Mouse (Mus musculus): ENCODE measurements at regions not wholly inside any gene's neighbourhood (a gene's known extent, or its start where the extent isn't known, plus 50 kb on each side); places are given as distances from the start of the nearest gene placed in this dataset.

DNA sequence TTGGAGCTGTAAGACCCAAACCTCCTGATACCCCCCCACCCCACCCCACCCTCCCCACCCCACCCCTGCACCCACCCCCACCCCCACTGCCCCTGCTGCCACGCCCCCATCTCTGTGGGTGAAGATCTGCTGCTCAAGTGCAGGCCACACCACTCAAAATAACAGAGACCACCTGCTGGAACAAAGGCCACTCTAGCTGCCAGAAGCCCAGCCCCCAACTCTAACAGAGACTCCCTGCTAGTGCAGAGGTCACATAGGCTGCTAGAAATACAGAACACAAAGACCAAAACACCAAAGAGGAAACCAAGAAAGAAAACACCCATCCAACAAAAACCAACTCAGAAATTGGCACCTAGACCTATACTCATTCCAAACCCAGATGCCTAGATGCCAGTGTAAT is 58.9 kb downstream of the Olfr267 start:
- DNase-seq (ENCODE audit: low spot score): no peak

DNA sequence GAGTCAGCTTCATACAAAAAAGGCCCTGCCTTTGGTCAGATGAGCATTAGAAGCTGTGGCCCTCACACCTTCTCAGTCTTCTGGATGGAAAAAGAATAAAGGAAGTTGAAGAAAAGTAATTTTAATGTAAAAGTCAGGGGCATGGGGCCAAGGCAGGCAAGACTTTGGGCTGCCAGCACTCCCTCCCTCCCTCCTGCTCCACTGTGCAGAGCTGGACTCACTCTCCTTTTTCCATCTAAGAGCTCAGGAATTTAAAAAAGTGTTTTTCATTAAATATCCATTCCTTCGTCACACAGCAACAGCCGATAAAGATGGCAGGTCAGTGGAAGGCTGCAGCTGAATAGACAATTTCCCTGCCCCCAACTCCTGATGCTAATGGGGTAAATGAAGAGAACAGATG is 61.1 kb downstream of the Olfr267 start:
- DNase-seq (ENCODE audit: low spot score): no peak

DNA sequence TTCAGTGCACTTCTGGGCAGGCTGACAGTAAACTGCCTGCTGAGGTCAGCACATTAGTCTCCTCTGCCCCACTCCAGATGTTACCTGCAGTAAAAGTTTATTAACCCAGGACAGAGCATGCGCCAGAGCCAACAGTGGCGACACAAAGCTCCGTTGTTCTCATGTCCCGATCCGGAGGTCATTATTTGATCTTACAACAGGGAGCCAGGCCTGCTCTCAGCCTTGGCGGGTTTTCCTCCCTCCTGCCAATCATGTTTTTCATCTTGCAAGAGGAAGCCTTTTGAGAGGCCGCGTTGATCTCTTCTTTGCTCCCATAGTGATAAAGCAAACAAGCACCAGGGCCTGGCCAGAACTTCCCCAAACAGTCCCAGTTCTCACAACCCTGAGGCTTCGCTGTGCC is 64.7 kb downstream of the Olfr267 start:
- no peak for DNase-seq (ENCODE audit: low spot score)

DNA sequence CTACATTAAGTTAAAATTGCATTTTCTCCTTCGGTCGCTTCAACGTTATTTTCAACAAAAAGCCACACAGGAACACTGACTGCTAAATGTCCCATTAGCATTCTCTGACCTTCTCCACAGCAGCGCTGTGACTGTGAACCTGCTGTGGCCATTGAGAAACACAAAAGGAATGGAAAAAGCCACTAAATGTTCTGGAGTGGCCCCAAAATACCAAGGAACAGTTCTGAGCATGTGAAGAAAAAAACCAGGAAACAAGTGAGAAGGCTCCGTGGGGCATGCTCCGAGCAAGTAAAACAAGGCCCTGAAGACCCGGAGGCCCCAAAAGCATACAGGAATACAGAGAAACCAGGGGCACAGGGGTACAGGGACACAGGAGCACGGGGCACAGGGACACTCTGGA is 66.8 kb downstream of the Olfr267 start:
- DNase-seq (ENCODE audit: low spot score): no peak

DNA sequence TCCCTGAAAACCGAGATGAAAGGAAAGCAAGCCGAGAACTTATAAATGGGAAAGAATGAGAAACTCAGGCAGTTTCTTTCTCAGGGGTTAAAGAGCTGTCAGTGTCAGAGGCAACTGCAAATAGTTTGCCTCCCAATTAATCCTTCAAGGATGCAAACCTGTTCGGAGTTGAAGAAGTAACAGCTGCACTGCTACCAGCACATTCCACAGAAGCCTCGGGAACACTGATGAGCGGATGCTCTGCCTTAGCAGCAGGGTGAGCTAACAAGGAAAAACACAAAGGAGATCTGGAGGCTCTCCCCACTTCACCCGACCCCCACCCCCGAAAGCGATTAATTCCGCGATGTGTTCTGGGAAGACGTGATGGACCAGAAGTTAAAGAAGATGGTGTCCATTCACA is 71.1 kb downstream of the Olfr267 start:
- no peak for DNase-seq (ENCODE audit: low spot score)

DNA sequence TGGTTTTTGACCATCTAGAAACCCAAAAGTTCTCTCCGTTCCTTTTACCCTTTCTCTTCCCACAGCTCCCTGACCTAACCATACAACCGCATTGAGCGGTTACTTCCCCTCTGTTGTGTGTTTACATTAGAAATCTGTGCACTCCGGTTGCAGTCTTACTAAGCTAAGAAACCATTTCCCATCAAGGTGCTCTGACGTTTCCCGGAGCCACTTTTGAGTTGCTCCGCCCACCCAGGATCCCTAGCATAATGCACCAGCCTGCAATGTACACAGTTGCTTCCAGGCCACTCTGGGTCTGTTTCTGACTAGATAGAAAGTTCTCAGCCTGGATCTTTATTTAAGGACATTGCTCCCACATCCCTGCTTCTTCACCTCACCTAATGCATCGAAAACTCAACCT is 71.7 kb downstream of the Olfr267 start:
- DNase-seq (ENCODE audit: low spot score): no peak

DNA sequence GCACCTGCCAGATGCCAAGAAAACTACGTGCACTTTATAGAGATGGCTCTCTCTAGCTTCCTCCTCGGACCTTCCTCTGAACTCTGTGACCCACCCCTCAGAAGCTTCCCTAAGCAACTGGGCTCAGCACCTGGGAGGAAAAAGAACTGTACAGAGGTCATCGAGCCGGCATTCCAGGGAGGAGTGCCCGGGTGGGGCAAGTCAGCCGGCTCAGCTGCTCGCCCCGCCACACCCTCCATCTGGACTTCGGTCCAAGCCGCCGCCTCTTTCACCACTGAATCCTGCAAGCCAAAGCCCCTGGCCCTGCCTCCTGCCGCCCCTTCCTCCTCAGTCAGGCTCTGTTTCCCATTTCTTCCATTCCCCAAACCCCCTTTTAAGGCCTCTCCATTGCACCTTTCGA is 73.3 kb downstream of the Olfr267 start:
- DNase-seq (ENCODE audit: low spot score): peak; percentile 79

DNA sequence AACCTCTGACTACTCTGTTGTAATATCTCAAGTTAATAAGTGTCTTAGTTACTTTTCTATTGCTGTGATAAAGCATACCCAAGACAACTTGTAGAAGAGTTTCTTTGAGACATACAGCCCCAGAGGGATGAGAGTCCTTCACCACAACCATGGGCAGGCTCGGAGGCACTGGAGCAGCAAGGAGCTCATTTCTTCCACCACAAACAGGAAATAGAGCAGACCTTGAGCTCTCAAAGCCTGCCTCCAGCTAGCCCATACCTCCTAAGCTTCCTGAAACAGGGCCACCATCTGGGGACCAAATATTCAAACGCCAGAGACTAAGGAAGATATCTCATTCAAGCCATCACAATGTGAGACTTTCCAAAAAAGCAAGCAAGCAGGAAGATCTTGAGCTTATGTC is 74.6 kb downstream of the Olfr267 start:
- DNase-seq (ENCODE audit: low spot score): no peak

DNA sequence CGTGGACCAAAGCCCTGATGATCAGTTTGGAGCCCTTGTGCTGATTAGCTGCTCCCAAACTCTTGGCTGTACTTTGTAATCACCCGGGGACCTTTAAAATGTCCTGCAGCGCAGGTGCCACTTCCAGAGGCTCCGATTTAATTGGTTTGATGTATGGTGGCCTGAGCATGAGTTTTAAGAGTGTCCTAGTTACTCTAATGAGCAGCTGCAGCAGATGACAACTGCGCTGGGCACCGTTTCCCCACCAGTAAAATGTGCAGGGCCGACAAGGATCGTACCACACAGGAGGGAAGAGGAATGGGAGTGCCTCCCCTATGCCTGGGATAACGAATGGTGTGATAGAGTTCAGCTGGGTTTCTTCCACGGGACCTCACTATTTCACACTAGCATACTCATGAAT is 75.3 kb downstream of the Olfr267 start:
- DNase-seq (ENCODE audit: low spot score): no peak

DNA sequence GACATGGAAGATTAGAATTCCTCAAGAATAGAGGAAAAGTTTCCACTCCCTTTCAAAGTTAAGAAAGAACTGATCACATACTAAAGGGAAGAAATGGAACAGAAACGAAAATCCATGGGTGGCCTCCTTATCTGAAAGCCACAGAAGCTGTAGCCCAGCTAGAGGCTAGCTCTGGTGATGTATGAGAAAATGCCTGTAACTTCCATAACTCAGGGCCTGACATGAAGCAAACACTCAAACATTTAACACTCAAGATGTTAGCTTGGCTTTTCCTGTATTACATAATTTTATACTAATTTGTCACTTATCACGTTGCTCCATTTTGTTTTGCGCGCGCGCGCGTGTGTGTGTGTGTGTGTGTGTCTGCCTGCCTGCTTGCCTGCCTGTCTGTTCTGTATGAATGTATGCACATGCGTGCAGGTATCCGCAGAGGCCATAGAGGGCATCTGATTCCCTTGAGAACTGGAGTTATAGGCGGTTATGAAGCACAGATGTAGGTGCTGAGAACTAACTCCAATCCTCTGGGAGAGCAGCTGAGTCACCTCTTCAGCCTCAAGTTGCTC is 88.2 kb downstream of the Olfr267 start:
- no peak for DNase-seq (ENCODE audit: low spot score)

DNA sequence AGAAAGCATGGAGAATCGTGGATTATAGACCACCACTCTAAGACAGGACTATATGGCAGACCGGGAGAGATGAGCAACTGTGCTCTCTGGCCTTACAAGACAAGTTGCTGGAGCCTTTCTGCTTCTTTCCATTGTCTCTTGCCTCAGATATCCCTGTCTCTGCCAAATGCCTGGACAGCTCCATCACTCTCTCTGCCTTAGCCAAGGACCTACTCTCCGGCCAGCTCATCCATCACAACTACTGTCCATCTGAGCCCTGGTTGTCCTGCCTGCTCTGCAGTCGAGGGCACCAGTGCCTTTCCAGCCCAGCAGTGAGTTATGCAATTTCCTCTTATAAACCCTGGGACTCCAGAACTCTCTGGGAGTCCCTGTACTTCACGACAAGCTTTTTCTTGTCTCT is 88.7 kb downstream of the Olfr267 start:
- DNase-seq (ENCODE audit: low spot score): no peak

DNA sequence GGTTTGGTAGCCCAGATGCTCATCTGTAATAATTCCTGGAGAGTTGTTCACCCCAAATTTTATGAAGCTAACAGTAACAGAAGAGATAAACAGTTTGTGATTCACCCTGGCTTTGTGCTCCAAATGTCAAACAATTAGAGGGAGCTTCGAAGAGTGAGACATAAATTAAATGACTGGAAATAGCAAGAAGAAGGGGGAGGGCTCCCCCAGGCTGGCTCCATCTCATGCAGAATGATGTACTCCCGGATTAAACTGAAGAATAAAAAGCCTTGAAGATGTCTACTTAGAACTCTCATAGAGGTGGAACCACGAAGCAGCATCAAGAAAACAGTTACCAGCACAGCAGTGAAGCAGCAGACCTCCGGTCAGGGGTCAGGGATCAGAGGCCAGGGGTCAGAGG is 90.8 kb downstream of the Olfr267 start:
- DNase-seq (ENCODE audit: low spot score): no peak

DNA sequence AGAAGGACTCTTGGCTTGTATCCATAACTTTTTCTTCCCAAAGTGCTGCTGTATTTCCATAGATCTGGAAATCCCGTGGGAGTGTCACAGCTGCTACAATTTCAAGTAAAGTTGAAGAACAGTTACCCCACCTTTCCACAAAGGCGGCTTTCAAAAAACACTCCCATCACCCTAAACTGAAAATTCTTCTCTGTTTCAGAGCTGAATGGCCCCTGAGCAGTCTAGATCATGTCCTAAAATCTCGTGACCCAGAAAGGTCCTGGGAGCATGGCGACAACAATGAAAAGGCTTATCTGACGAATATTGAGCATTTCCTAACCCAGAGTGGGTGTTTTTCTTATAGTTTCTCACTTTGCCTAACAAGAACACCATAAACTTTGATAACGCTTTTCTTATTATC is 92.2 kb downstream of the Olfr267 start:
- no peak for DNase-seq (ENCODE audit: low spot score)

DNA sequence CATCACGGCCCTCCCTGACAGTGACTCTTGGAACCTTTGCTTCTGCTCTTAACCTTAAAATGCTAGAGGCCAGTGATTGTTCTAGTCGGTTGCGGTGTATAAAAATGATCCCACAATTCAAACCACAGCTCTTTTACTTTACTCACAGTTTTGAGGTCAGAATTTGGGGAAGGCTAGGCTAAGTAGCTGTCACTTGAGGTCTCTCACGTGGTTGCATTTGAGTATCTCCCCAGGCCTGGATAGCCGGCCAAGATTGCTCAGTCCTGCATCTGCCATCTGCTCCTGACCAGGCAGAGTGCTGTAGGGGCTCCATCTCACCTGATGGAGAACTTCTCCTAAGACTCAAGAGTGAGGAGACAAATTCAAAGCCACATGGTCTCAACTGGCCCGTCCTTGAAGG is 94.5 kb downstream of the Olfr267 start:
- DNase-seq (ENCODE audit: low spot score): no peak

DNA sequence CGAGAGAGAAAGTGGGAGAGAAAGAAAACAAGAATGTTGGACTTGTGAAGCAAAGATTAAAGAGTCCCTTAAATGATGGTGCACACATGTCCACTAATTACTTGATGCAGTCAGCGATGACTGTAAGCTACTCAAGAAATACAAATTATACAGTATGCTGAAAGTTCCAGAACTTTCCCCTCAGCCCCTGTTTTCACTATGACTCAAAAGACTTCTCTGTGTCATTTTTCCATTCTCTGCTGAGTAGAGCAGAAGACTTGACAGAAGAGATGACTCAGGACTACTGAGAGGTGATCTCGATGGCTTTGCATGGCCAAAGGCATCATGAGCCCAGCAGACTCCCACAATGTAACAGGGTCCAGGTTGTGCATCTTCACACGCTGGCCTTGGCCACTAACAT is 105.6 kb downstream of the Olfr267 start:
- no peak for DNase-seq (ENCODE audit: low spot score)

DNA sequence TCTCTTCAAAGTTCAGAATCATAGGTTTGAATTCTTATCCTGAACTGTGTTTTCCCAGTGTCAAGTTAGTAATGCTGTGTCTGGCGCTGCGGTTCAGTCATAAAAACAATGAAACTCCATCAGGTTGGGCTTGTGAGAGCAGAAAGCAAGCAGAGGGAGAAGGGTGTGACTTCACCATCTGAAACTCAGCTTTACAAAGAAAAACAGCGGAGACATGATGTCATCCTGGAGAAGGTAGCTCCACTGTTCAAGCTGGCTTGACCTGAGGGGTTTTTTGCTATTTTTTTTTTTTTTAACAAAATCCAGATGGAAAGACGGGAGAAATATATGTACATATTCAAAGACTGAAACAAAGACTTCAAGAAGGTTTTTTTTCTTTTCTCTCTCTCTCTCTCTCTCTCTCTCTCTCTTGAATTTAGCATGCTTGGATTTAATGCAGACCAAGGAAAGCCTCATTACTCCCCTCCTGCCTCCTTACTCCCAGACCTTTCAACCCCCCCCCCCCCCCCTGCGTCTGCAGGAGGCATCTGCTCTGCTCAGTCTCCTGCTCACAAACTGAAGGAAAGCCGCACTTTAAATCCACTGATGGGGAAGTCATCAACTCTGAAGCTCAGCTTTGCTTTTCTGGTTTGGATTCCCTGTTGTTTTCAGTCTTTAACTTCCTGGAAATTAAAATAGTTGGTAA is 109.7 kb downstream of the Olfr267 start:
- DNase-seq (ENCODE audit: low spot score): peak; percentile 20

DNA sequence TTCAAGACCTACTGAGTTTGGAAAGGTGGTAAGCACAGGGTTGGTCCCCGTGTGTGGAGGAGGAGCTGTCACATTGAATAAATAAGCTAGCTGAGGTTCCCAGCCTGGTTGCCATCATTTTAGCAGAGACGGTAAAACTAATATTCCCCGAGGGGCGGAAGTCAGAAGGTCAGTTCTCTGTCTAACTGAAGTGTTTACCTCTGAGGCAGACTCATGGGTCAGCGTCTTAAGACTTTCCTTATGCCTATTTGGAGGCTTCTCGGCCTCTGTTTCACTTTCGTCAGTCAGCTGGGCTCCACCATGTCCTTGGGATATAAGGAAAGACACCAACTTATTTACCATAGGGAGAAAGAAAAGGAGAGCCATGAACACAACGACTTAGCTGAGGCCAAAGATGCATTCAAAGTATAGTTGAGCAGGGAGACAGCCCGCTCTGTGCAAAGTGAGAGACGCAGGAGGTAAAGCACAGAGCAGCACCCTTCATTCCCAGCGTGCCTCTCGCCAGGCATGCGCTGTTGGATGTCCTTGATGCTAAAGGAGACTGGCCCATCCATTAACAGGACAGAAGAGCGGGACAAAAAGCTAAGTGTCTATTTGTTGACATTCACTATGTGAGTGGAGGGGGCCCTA is 116.0 kb downstream of the Olfr267 start:
- DNase-seq (ENCODE audit: low spot score): peak; percentile 39

DNA sequence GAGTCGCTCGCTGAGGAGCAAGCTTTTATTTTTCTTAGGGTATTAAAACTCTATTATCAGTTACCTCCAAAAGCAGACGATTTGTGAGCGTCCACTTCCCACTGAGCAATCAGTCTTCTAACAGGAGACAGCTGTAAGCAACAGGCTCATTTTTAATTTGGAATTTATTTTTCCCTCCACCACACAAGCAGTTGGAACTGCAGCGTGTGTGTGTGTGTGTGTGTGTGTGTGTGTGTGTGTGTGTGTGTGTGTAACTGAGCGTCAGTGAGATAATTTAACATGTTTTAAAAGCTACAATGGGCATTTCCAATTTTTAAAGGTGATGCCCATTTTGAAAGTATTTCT is 116.6 kb downstream of the Olfr267 start:
- no peak for DNase-seq (ENCODE audit: low spot score)

DNA sequence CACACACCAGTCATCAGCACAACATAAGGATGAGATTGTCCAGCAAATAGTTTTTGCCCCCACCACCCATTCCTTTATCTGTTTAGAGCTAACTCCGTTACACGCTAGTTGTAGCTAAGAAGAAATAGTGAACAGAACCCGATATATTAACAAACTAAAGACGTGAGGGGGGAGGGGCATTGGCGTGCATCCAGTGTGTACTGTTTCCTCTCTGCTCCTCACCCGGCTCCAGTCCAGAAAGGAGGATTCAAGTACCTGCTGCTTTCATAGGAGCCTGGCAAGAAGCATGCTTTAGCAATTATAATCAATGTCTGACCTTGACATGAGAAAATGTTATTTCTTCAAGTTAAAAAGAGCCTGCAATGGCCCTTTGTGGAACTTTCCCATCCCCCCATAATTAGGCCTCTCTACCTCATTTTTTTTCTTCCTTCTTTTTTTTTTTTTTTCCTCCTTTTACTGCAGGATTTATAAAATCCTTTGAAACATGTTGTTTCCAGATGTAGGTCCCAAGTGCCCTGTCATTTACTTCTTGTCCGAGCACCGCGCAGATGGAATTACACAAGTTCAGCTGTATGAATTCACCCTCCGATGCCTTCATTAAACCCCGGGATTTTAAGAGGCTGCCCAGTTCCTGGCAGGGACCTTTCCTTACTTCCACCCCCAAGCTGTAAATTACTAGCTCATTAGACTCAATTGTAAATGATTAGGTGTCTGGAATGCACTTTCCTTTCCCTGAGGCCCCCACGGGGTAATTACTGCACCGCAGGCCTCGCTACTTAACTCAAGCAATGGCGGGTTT is 116.6 kb upstream of the Lpar1 start:
- DNase-seq (ENCODE audit: low spot score): no peak

DNA sequence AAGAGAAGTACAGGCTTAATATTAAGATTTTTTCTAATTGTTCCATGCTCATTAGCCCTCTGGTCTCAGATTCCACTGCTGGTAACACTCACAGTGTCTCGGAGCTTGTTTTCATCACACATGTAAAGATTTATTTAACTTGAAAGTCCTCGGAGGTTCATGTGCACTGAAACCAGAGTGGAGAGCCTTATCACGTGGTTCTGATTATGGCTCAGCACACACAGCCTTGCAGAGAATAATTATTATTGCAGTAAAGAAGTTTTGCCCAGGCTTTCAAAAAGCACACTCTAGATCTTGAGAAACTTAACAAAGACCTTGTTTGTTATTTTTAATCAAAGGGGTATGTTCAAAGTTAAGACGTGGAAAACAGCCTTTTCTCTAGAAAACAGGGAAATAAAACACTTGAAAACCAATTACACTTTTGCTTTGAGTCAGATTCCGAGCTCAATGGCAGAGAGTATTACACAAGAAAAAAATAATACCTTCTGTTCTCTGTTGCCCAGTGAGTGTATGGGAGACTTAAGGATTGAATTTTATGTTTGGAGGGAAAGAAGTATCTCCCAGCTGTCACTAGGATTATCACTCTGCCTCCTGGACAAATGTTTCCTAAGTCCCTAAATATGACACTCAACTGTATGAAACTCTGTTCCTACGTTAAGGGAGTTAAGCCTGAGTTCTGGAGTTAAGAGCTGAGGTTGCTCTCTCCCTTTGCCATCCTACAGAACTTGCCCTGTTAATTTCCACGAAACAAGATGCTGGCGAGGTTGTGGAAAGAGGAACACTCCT is 114.9 kb upstream of the Lpar1 start:
- no peak for DNase-seq (ENCODE audit: low spot score)

DNA sequence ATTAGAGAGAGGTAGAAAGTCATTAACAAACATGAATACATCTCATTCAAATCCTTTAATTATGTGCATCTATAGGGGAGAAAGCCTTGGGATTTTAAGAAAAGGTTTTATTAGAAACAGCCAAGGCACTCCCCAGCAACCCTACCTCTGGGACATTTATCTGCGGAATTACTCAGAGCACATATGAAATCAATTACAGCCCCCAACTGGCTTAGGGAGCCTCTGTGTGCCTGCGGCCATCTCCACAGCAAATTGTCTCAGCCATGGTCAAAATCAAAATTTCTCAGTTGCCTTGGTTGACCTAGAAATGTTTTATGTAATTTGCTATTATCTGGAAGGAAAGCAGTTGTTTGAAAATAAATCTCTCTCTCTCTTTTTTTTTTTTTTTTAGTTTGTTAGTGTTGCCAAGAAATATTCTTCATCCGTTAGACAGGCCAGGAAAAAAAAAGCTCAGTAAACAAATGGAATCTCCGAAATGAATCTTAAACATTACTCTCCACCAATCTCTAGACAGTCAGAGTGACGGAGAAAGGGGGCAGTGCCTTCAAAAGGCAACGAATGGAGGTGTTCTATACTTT is 110.0 kb upstream of the Lpar1 start:
- DNase-seq (ENCODE audit: low spot score): no peak

DNA sequence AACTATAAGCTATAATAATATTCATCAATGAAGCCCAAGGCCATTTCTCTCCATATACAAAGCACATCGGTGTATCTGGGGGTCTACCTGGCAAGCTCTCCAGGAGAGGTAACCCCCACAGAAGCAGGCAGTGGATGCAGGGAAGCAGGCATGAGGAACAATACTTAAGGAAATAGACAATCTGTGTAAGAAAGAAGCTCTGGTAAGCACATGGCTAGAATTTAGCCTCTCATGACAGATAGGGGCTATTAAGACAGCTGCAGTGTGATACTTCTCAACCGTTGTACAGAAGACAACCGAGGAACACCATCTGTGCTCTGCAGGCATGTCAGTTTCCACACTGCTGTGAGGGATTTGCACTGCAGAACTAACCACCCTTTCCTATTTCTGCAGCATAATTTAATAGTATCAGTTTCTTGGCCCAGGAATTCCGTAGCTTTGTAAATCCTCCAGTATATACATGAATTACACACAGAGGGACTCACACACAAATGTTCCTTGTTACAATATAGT is 108.1 kb upstream of the Lpar1 start:
- no peak for DNase-seq (ENCODE audit: low spot score)

All from yolk sac, embryonic 10.5 days (tissue).